Mouse (Mus musculus): ENCODE data around the gene Cox18.

DNA sequence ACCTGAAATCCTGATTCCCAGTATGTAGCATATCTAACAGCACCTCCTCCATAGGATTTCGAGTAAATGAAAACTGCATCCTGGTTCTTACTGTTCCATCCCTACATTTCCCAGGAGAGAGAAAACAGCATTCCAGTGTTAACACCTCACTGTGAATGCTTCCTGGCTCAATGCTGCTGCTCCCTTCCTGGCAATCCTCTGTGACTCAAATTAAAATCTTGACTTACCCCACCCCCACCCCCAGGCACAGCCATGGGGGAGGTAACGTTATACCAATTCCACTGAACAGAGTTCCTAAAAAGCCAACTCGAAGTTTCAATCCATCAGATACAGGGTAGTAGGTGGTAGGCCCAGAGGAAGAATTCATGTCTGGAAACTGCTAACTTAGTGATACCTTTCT is 864 bp downstream of the Cox18 start:
- no peak for TF ChIP-seq CTCF (conservative IDR thresholded peaks at IDR 0.05; ENCODE audit: insufficient read depth, insufficient read length, low read depth, low read length)
- no peak for TF ChIP-seq POLR2A (IDR thresholded peaks at IDR 0.05; ENCODE audit: low read depth, low read length)
